Mouse (Mus musculus) liver, embryonic 11.5 days (tissue): ENCODE results near the gene 4930442H23Rik. TPM values are rescaled to one million over a fixed set of nuclear protein-coding genes. Genes with fewer than 3 reads are reported as not detected.

Experiments used
- ATAC-seq: fragments of 200-750 bp; cut with Nextera tagmentation; replicated peaks from 2 replicates; pipeline ENCODE4 v1.8.0; 2017; ENCODE audit warnings: moderate number of reproducible peaks, mild to moderate bottlenecking, moderate TSS enrichment, moderate library complexity; ENCODE audit not compliant: low FRiP score
- DNase-seq: peaks from one replicate; pipeline ENCODE4 v3.0.0-alpha.2; 2017; ENCODE audit warnings: low spot score
- H3K27ac ChIP-seq: fragments of 300-500 bp; sonication (generic); 2 replicates; pipeline ENCODE4 v1.5.1; 2014; ENCODE audit warnings: mild to moderate bottlenecking, low read depth, low read length, control low read depth
- H3K27me3 ChIP-seq: fragments of 300-500 bp; sonication (generic); replicated peaks from 2 replicates; pipeline ENCODE4 v1.6.1; 2014; ENCODE audit warnings: low read length, mixed read lengths; ENCODE audit not compliant: control insufficient read depth, insufficient read depth
- H3K36me3 ChIP-seq: fragments of 300-500 bp; sonication (generic); 2 replicates; pipeline ENCODE4 v1.6.1; 2014; ENCODE audit warnings: mild to moderate bottlenecking, low read length, moderate library complexity, mixed read lengths; ENCODE audit not compliant: control insufficient read depth, insufficient read depth
- H3K4me1 ChIP-seq: fragments of 300-500 bp; sonication (generic); replicated peaks from 2 replicates; pipeline ENCODE4 v1.6.1; 2014; ENCODE audit warnings: low read length, mixed read lengths; ENCODE audit not compliant: control insufficient read depth, insufficient read depth
- H3K4me2 ChIP-seq: fragments of 300-500 bp; sonication (generic); 2 replicates; pipeline ENCODE4 v1.6.1; 2014; ENCODE audit warnings: mild to moderate bottlenecking, control low read depth, moderate library complexity
- H3K4me3 ChIP-seq: fragments of 300-500 bp; sonication (generic); 2 replicates; pipeline ENCODE4 v1.5.1; 2014; ENCODE audit warnings: low read depth, low read length, control low read depth
- H3K9ac ChIP-seq: fragments of 300-500 bp; sonication (generic); 2 replicates; pipeline ENCODE4 v1.6.1; 2014; ENCODE audit warnings: low read depth, low read length, control low read depth
- H3K9me3 ChIP-seq: fragments of 300-500 bp; sonication (generic); 2 replicates; pipeline ENCODE4 v1.6.1; 2016; ENCODE audit warnings: low read length, inconsistent platforms, mixed read lengths; ENCODE audit not compliant: control insufficient read depth
- WGBS: fragments of 180-500 bp; shearing (Covaris S2); extraction: QIAGEN DNeasy Blood & Tissue Kit; methylation state at CpG from one replicate; pipeline ENCODE4 v1.1.7; 2014; 5-methylcytosine and 5-hydroxymethylcytosine counted together
- polyA plus RNA-seq: library from polyadenylated mRNA; unstranded; fragments of >200 nt; fragmentation: Nextera tagmentation; extraction: Ambion mirVana; gene quantifications from 2 replicates; pipeline ENCODE4 v1.2.1, GENCODE M21; 2014

4930442H23Rik gene
- polyA plus RNA-seq, 1 experiment from 2014 or later, result not detected

GRCm38 (mm10) chr10:81135831-81136705 lies 47.6 kb downstream of the 4930442H23Rik start:
- peak overlapping the region; percentile 97 for H3K4me3 ChIP-seq
- no peaks in the 10 kb centered on the region for H3K36me3 ChIP-seq
- H3K4me1 ChIP-seq, result peaks cover 46% of the 10 kb centered on the region
- peak; percentile 75 for ATAC-seq
- peak overlapping the region; percentile 97 for H3K4me2 ChIP-seq
- H3K9ac ChIP-seq, result peak overlapping the region; percentile 99
- under 1% methylated on average over 58 of the region's 86 CpGs for WGBS
- H3K9me3 ChIP-seq, result no peaks in the 10 kb centered on the region
- H3K27ac ChIP-seq, result peak overlapping the region; percentile 100
- DNase-seq, result peak; percentile 78
- H3K27me3 ChIP-seq, result peaks cover 5% of the 10 kb centered on the region

GRCm38 (mm10) chr10:81134966-81135681 lies 48.5 kb downstream of the 4930442H23Rik start, which contains the start of gene Zbtb7a:
TSS of gene Zbtb7a (plus strand) at chr10:81135220.
- no peak; the same call in 1 of the 2 replicates for ATAC-seq
- Histone ChIP-seq H3K9me3 (no peaks in the 10 kb centered on the region), H3K27ac (peak within 1 kb of the TSS; percentile 100), H3K4me1 (peaks cover 37% of the 10 kb centered on the region), H3K9ac (peak within 1 kb of the TSS; percentile 99), H3K4me3 (peak within 1 kb of the TSS; percentile 97), H3K36me3 (no peaks in the 10 kb centered on the region), H3K27me3 (peaks cover 5% of the 10 kb centered on the region), H3K4me2 (peak within 1 kb of the TSS; percentile 97)
- peak; percentile 74 for DNase-seq
- 2% methylated on average over 40 of the region's 41 CpGs for WGBS

GRCm38 (mm10) chr10:81134181-81134587 lies 49.5 kb downstream of the 4930442H23Rik start:
- Histone ChIP-seq H3K4me3 (peak overlapping the region; percentile 97), H3K4me2 (peak overlapping the region; percentile 97), H3K27ac (peak overlapping the region; percentile 100), H3K9me3 (no peaks in the 10 kb centered on the region), H3K9ac (peak overlapping the region; percentile 99), H3K36me3 (no peaks in the 10 kb centered on the region), H3K4me1 (peaks cover 34% of the 10 kb centered on the region), H3K27me3 (peaks cover 5% of the 10 kb centered on the region)
- WGBS, result 2% methylated on average over 16 of the region's 16 CpGs
- ATAC-seq, result no peak; the same call in 1 of the 2 replicates
- DNase-seq, result peak; percentile 75

Other genes with a start within 250 kb of the 4930442H23Rik start
- gene Gng7, start 168.9 kb downstream of the 4930442H23Rik start, polyA plus RNA-seq, result 1.8 and 2.1 TPM in 2 replicates
- gene Diras1, start 158.2 kb downstream of the 4930442H23Rik start, polyA plus RNA-seq, result 0.45 TPM in 1 of 2 replicates, not detected in the other
- 9.1 and 9.4 TPM in 2 replicates for gene Slc39a3, start 146.4 kb downstream of the 4930442H23Rik start, polyA plus RNA-seq
- 147 and 153 TPM in 2 replicates for gene Sgta, start 123.7 kb downstream of the 4930442H23Rik start, polyA plus RNA-seq
- 80.3 and 84.0 TPM in 2 replicates for gene Thop1, start 113.8 kb downstream of the 4930442H23Rik start, polyA plus RNA-seq
- 17.3 and 17.6 TPM in 2 replicates for gene Creb3l3, start 85.0 kb downstream of the 4930442H23Rik start, polyA plus RNA-seq
- 201 and 207 TPM in 2 replicates for gene Map2k2, start 77.9 kb downstream of the 4930442H23Rik start, polyA plus RNA-seq
- gene Zbtb7a, start 48.6 kb downstream of the 4930442H23Rik start, polyA plus RNA-seq, result 31.6 and 34.2 TPM in 2 replicates
- gene Pias4, start 15.9 kb downstream of the 4930442H23Rik start, polyA plus RNA-seq, result 41.2 and 50.9 TPM in 2 replicates
- 626 and 647 TPM in 2 replicates for gene Eef2, start 7.2 kb downstream of the 4930442H23Rik start, polyA plus RNA-seq
- gene Dapk3, start 844 bp downstream of the 4930442H23Rik start, polyA plus RNA-seq, result 44.5 and 45.6 TPM in 2 replicates
- not detected in 2 replicates for gene Nmrk2, start 18.2 kb upstream of the 4930442H23Rik start, polyA plus RNA-seq
- gene Atcay, start 47.0 kb upstream of the 4930442H23Rik start, polyA plus RNA-seq, result 0.05 TPM in 1 of 2 replicates, not detected in the other
- gene Zfr2, start 49.3 kb upstream of the 4930442H23Rik start, polyA plus RNA-seq, result 1.3 and 2.1 TPM in 2 replicates
- 2.1 TPM in 2 replicates for gene Matk, start 69.1 kb upstream of the 4930442H23Rik start, polyA plus RNA-seq
- gene Mrpl54, start 83.1 kb upstream of the 4930442H23Rik start, polyA plus RNA-seq, result 226 and 233 TPM in 2 replicates
- gene Apba3, start 83.1 kb upstream of the 4930442H23Rik start, polyA plus RNA-seq, result 47.5 and 55.0 TPM in 2 replicates
- 1.8 TPM in 2 replicates for gene Tjp3, start 107.7 kb upstream of the 4930442H23Rik start, polyA plus RNA-seq
- 40.0 and 42.5 TPM in 2 replicates for gene Pip5k1c, start 109.1 kb upstream of the 4930442H23Rik start, polyA plus RNA-seq
- gene Cactin, start 137.3 kb upstream of the 4930442H23Rik start, polyA plus RNA-seq, result 49.9 and 51.9 TPM in 2 replicates
- gene Tbxa2r, start 144.9 kb upstream of the 4930442H23Rik start, polyA plus RNA-seq, result 7.8 and 7.9 TPM in 2 replicates
- not detected in 2 replicates for gene Gipc3, start 159.4 kb upstream of the 4930442H23Rik start, polyA plus RNA-seq
- gene Hmg20b, start 166.6 kb upstream of the 4930442H23Rik start, polyA plus RNA-seq, result 68.6 and 69.2 TPM in 2 replicates
- 11.2 TPM in 2 replicates for gene Mfsd12, start 173.6 kb upstream of the 4930442H23Rik start, polyA plus RNA-seq
- gene 4930404N11Rik, start 182.0 kb upstream of the 4930442H23Rik start, polyA plus RNA-seq, result 0.64 and 0.68 TPM in 2 replicates
- gene Fzr1, start 194.7 kb upstream of the 4930442H23Rik start, polyA plus RNA-seq, result 74.0 and 75.9 TPM in 2 replicates
- gene Dohh, start 200.6 kb upstream of the 4930442H23Rik start, polyA plus RNA-seq, result 97.4 and 99.3 TPM in 2 replicates
- 1.3 and 1.9 TPM in 2 replicates for gene Gm48551, start 200.6 kb upstream of the 4930442H23Rik start, polyA plus RNA-seq
- 0.62 and 0.67 TPM in 2 replicates for gene Gm48552, start 205.2 kb upstream of the 4930442H23Rik start, polyA plus RNA-seq
- 3.8 and 4.5 TPM in 2 replicates for gene Smim24, start 209.2 kb upstream of the 4930442H23Rik start, polyA plus RNA-seq